Mouse (Mus musculus): ENCODE data around the gene Spocd1.

Gene Spocd1

DNA sequence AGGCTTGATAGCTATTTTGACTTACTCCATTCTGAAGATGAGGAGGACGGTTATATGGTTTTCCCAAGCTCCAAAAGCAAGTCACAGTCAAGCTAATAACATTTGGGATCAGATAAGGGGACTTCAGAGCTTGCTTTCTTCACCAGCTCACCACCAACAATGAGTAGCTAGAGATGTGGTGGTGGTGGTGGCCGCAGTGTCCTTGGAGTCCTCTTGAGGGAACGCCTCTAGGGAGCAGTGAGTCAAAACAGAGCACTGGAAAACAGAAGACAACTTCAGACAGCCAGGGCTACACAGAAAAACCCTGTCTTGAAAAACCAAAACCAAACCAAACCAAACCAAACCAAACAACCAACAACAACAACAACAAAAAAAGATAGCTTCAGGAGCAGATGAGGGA, 10.1 kb upstream of the Spocd1 start:
- no peak for DNase-seq

DNA sequence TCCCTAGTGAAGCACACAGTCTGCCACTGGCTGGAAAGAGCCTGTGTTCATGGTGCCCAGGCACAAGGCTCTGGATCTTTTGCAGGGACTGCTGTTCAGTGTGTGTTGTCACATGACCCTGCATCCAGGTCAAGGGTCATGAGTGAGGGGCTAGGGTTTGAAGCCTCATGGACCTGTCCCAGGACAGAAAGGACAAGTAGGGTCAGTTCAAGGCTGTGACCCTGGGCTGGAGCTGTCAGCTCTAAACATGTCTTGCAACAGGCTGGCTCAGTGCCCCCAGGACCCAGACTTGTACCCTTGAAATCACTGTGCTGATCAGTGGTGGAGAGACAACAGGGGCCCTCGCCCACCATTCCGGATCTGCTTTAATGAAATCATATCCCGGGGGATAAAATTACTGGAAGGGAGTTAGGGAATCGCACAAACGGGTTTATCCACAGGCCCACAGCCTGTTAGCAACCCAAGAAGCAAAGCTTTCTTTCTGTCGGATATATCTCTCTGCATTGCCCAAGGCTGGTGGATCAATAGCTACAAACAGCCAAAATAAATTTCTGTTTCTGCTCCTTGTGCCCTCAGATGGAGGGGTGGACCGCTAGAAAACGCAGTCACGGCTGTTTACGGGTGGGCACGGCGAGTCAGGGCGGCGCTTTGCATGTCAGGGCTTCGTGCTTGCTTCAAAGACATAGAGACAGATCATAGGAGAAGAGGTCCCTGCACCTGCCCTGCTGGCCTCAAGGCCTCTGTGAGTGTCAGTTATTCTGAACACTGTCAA, 8.3 kb upstream of the Spocd1 start:
- no peak for DNase-seq

DNA sequence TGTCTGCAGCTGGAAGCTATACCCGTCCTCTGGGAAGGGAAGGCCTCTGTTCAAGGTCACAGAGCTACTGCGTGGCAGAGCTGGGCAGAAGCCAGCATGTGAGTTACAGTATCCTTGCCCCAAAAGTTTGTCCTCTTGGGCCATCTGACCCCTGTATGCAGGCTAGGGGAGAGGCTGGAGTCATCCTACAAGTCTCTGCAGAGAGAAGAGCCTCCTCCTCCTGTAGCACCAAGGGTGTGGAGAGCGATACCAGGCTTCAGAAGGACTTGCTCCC, 7.8 kb upstream of the Spocd1 start:
- DNase-seq, result no peak

DNA sequence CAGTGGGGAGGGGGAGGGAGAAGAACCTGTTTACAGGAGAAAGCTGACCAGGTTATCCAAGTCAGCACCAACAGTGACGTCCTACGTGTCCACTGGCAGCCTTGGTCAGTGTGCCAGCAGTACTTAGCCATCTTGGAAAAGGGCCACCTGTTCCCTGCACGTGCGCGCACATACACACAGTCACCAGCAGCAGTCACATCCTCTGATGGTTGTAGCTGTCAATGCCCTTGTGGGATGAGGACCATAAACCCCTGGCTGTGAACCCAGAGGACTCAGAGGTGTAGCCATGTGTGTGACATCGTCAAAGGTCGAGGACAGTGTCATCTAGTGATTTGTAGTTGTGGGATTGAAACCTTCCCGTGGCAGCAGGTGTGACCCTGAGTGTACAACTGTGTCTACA, 4.9 kb upstream of the Spocd1 start:
- DNase-seq, result no peak

DNA sequence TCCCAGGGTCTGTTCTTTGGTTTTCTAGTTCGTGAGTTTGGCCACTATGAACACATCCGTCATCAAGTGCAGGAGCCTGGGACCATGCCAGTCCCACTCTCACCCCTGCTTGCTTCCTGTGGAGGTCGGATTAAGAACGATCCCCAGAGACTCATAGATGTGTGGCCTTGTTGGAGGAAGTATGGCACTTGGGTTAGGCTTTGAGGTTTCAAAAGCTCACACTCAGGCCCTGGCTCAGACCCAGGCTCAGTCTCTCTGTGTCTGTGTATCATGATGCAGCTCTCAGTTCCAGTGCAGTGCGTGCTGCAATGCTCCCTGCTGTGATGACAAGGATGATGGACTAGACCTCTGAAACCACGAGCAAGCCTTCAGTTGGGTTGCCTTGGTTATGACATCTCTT, 4.4 kb upstream of the Spocd1 start:
- no peak for DNase-seq

DNA sequence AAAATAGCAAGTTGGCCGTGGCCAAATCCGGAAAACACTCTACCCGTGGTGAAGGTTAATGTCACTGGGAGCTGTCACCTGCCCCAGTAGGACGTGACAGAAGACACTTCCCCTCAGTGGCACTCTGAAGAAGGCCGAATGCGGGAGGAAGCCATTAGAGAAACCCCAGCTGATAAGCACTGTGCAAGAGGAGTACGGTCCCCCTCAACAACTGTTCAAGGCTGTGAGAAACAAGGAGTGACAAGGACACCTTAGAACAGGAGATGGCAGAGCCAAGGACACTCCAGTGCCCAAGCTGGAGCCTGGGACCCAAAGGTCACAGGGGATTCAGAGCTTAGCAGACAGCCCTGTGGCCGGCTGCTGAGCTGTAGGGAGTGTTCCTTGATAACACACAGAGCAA, 2.5 kb upstream of the Spocd1 start:
- DNase-seq, result no peak

DNA sequence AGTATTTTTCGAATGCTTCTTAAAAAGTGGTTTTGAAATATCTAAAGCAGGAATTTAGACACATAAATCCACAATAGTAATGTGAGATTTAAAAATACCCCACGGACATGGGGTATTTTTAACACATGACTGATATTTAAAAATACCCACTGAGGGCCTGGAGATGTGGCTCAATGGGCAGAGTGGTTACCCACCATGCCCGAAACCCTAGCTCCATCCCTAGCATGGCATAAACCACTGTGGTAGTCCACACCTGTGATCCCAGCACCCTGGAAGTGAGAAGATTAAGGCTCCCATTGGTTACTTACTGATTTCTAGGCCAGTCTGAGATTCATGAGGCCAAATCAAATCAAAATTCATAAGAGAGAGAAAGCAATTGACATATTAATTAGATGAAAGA, 2.0 kb upstream of the Spocd1 start:
- no peak for DNase-seq

DNA sequence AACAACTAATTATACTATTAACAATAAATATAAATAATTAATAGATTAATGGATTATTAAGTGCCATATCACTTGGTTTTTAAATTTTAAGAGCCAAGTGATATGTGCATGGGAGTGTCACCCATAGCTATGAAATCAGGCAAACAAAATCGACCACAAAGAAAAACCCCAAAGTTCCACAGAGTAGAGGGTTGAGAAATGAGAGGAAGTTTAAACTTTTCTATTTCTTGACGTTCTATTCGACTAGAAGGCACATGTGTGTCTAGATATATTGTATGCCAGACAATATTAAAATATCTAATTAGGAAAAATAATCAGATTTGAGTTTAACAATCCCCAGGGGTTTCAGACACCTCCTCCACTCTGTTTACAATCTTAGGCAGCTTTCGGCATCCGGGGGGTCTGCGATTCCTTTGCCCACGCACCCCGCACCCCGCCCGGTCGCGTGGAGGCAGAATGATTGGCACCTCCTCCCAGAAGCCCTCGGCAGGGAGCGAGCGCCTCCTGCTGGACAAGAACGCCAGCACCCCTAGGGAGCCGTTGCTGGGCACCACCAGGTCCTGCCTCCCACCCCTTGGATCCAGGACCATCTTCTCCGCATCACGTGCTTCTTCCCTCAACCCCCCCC, 811 bp upstream of the Spocd1 start:
- DNase-seq, result peak; percentile 37

DNA sequence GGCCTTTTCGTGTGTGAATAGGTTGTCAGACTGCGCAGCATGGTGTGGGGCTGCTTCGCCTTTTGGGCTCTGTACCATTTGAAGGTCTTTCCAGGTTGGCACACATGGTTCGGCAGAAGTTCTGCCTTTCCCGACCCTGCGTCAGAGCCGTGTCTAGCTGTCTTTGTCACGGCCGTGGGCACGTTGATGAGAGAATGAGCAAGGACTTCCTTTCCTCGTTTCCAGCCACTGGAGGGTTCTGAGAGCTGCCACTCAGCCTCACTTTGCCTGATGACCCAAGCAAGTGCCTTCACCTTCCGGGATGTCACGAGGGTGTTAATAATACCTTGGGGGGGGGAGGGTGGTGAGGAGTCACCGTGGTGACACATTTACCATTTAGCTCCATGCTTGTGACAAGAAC, 4.6 kb downstream of the Spocd1 start:
- DNase-seq, result no peak

DNA sequence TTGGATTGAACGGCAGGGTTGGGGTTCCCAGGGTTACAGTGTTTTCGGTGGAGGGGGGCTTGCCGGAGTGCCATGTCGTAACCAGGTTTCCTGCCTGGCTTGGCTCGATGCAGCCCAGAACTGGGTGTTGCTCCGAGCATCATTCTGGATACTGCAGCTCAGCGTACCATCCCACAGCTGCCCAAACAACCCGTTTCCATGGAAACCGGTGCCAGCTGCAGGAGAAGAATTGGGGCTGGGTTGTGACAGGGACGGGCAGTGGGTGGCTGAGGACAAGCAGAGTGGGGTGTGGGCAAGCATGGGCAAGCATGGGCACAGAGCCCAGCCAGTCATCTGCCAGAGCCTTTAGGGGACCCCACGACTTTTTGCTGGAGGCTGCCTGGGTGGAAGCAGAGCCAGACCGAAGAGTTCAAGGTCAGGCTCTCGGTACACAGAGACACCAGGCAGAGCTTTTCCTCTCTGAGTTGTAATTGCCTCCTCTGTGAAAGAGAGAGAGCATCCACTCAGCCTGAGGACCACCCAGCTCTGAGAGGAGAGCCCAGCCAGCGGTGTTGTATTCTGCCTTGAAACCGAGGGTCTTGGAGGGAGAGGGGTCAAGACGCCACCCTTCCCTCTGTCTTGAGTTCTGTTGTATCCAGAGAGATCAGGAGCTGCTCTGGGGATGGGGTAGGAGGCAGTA, 5.3 kb downstream of the Spocd1 start:
- DNase-seq, result no peak

DNA sequence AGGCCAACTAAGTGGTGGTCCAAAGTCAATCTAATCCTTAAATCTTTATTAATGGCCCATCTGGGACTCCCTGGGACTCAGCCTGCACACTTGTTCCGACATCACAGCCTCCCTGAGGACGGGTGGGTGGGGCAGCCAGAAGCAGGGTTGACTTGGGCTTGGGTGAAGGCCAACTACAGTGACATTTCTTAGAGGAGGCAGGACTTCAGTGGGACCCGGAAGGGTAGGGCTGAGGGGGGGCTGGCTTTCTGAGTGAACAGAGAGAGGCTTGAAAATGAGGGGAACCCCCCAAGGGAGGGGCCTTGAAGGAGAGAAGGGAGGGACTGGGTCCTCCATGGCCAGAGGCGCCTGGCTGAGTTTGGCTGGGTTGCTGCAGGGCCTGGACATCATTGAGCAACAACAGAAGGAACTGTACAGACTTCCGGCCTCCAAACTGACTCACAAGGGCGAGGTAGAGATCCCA, 22.3 kb downstream of the Spocd1 start:
- no peak for DNase-seq

DNA sequence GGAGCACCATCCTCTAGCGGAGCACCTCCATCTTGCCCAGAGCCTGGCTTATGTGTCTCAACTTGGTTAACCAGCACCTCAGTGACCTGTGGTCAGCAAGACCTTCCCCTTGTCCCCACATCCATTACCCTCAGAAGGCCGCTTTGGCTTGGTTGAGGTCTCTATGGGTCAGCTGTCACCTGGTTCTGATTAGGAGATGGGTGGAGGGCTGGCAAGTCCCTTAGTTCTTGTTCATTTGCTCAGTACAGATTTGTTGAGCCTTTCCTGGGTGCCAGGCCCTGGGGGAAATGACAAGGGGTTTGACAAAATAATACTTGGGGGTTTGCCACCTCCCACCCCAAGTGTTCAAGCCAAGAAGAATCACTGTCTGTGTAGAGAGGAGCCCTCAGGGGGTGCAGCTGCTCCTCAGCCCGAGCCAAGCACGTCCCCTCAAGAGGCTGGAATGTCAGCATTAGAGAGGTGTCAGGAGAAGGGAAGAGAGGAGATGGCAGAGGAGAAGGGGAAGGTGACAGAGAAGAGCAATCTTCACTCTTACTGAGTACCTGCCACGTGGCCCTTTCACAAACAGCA, 23.3 kb downstream of the Spocd1 start:
- DNase-seq, result no peak

DNA sequence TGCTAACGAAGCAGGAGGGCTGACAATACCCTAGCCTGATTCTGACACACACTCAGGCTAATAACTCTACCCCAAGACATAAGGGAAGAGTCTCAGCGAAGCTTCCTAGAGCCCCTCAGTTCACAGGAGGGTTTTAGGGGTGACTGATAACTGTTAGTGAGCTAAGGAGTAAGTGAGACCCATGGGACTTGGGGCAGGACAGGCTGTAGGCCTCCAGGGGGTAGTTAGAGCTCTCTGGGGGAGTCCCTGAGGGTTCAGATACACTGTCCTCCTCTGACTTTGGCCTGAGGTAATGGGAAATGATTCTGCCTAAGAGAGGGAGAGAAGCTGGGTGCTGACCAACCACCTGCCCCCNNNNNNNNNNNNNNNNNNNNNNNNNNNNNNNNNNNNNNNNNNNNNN, 25.5 kb downstream of the Spocd1 start:
- no peak for DNase-seq

DNA sequence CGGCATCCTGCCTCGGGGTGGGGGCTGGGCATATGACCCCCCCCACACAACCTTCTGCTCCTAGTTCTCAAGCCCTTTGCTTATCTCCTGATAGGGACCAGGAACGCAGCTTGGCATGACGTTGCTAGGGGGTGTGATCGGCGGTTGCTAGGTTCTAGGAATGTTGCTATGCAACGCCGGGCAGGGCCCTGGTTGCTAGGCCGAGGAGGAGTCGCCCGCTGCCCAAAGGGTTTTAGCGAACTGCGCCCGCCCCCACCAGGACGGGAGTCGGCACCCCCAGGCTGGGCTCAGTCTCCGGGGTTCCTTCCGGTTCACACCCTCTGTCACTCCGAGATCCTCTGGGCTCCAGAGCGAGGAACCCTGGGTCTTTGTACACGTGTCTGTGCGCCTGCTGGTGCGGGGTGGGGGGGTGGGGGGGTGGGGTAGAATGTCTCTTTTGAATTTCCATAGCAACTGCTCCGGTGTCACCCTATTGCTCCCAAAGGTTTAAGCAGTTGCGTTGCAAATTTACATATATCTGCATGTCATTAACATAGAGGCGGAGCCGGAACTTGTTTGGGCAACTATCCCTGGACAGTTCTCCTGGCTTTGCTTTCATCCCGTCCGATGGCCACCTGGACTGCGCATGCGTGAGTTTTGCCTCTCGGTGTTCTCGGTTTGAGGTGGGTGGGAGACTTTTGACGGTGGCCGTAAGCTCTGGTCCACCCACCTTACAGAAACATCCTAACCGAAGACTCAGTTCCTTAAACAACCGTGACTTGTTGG, 31.3 kb downstream of the Spocd1 start:
- DNase-seq, result peak; percentile 55

DNA sequence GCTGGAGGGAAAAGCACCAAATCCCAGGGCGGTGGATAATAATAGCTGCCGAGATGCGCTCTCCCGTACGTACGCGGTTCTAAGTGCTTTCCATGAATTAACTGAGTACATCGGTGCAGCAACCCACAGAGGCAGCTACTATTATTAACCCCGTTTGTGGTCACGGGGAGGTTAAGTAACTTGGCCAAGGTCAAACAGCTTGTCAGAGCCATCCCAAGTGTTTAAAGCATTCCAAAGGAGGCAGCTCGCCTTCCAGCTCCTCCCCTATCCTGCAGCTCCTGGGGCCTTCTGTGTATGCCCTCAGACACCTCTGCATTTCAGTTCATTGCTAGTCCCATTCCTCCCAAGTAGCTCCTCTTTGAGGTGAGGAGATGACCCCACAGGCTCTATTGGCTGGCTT, 36.2 kb downstream of the Spocd1 start:
- DNase-seq, result no peak

DNA sequence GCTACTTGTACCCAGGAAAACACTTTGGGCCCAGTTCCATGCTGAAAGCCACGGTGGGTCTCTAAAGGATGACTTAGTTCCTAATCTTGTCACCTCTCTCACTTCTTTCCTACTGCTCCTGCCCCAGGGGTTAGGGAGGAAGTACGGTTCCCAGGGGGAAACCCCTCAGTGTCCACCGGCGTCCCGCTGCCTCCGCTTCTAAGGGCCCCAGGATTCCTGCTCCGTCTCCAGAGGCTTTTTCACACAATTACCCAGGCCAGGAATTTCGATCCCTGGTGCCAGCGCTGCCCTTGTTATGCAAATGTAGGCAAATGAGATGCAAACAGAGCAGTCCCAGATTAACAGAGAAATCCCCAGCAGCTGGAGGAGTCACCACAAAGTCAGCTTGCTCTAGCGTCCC, 37.2 kb downstream of the Spocd1 start:
- no peak for DNase-seq

DNA sequence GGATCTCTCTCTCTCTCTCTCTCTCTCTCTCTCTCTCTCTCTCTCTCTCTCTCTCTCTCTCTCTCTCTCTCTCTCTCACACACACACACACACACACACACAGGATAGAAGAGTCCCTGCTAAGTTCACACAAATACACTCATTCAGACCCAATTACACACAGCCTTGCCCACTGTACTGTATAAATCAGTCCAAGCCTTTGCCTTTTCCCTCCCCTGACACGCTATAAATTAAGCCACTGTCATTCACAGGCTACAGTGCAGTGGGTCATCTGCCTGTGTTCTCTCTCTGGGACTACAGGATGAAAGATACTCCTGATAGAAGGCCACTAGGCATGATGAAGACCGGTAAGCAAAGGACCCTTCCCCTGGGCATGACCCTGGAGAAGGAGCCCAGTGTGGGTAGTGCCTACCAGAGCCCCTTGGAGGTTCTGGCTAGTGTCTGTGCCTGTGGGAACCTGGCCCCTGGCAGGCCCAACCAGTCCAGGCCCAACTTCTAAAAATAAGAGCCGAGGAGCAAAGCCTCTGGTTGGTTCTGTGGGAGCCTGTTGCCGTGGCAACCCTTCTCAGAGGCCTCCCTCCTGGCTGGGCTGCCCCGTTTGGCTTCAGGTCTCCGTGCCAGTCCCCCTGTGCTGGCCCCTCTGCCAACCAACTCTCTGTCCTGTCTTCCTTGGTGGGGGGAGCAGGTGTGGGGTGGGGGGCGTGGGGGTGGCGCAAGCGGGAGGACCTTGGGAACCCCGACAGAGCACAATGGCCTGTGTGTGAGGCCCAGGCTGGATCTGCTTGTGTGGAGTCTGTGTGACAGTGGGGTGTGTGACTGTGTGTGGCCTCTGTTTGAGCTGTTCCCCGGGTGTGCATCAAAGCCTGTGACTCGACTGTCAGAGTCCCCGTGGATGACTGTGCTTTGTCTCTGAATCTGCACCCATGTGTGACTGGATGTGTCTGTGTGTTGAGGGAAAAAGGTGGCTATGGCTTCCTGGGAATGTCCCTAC, 38.3 kb downstream of the Spocd1 start:
- DNase-seq, result no peak

DNA sequence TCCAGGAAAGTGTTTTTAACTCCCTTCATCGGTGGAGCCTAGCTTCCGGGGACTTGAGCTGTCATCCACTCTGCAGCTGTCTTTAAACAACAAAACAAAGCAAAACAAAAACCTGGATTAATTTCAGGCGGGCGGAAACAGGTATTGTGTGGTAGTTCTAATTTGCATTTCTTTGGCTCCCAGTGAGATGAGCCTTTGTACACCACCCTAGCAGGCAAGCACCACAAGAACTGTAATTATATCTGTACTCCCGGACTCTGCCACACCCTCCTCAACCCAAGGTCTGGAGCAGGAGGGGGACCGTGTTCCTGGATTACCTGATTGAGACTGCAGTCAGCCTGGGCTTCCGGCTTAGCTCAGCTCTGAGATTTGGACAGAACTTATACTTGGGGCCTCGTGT, 41.1 kb downstream of the Spocd1 start:
- no peak for DNase-seq

DNA sequence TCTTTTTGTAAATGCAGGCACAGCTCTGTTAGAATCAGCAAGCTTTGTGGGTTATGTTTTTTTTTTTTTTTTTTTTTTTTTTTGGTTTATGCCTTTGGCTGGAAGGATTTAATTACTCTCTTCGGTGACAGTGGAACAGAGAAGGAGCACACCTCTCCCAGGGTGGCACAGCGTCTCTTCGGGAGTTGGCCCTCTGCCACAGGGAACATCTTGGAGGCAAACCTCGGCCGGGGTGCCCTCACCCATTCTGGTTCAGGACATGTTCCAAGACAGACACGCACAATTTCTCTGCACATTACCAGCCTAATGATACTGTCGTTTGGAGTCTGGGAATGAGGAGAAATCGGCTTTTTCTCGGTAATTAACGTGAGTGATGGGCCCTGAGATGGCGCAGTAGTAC, 41.8 kb downstream of the Spocd1 start:
- no peak for DNase-seq

DNA sequence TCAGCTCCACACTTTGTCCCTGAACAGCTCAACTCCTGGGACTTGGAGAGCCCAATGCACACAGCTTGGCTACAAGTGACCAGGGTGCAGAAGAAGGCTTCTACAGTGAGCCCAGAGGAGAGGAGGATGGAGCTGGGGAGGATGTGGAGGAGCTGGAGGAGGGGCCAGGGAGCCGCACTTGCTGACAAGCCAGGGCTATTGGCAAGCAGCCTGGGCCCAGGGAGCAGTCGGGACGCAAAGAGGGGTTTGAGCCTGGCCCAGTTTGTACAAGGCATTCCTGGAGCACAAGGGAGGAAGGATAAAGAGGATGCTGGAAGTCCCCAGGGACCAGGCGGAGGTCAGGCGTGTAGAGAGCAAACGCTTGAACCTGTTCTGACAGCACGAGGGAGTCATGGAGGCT, 42.9 kb downstream of the Spocd1 start:
- DNase-seq, result no peak

DNA sequence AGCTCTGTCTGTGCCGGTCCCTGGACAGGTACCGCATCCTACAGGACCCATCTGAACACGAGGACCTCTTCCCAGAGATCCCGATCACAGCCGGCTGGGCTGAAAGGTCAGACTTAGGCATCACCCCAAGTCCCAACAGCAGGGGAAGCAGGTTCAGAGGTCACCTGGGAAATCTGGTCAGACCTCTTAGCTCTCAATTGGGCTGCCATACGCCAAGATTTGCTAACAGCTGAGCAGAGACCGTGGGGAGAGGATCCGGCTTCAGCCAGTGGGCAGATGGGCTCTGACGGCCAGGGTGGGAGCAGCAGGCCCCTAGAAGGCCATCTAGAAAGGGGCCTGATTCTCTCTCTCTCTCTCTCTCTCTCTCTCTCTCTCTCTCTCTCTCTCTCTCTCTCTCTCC, 45.2 kb downstream of the Spocd1 start:
- no peak for DNase-seq

DNA sequence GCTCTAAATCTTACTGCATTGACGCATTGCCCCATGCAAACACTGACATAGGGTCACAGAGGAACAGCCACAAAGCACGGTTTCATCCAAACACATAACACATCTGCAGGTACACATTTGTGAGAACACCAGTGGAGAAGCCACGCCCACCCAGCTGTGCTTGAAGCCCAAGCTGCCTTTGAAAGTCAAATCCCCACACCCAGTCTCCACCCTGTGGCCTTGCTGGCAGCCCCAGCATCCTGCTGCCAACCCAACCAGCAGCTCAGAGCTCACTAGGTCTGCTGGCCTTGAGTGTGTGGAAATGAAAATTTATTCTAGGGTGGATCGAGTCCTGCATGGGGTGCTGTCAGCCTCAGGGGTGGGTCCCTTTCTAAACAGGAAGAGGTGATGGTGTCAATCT, 48.2 kb downstream of the Spocd1 start:
- DNase-seq, result no peak

Measured in kidney, adult 11 months (tissue).